Mouse (Mus musculus) forebrain, embryonic 14.5 days (tissue): ENCODE measurements at regions not wholly inside any gene's neighbourhood (a gene's known extent, or its start where the extent isn't known, plus 50 kb on each side); places are given as distances from the start of the nearest gene placed in this dataset.

Experiments
- ATAC-seq: fragments of 200-750 bp; cut with Nextera tagmentation; 2 replicates; pipeline ENCODE4 v1.8.0; 2017; ENCODE audit warnings: mild to moderate bottlenecking, moderate library complexity
- DNase-seq: peaks from one replicate; pipeline ENCODE4 v3.0.0-alpha.2; 2015; ENCODE audit warnings: low spot score
- H3K27ac ChIP-seq: fragments of 300-500 bp; sonication (generic); 2 replicates; pipeline ENCODE4 v1.5.1; 2014; ENCODE audit warnings: low read depth, mild to moderate bottlenecking, control low read depth, low read length, moderate library complexity
- H3K27me3 ChIP-seq: fragments of 300-500 bp; sonication (generic); replicated peaks from 2 replicates; pipeline ENCODE4 v1.6.1; 2014; ENCODE audit warnings: low read length, control low read depth, mixed read lengths; ENCODE audit not compliant: control insufficient read depth, insufficient read depth
- H3K36me3 ChIP-seq: fragments of 300-500 bp; sonication (generic); 2 replicates; pipeline ENCODE4 v1.6.1; 2014; ENCODE audit warnings: low read length, control low read depth; ENCODE audit not compliant: control insufficient read depth, insufficient read depth
- H3K4me1 ChIP-seq: fragments of 300-500 bp; sonication (generic); 2 replicates; pipeline ENCODE4 v1.6.1; 2014; ENCODE audit warnings: antibody characterized with exemption, low read length, control low read depth; ENCODE audit not compliant: control insufficient read depth, insufficient read depth
- H3K4me2 ChIP-seq: fragments of 300-500 bp; sonication (generic); 2 replicates; pipeline ENCODE4 v1.6.1; 2014; ENCODE audit warnings: mild to moderate bottlenecking, control low read depth, low read length
- H3K4me3 ChIP-seq: fragments of 300-500 bp; sonication (generic); 2 replicates; pipeline ENCODE4 v1.5.1; 2014; ENCODE audit warnings: low read depth, low read length, control low read depth
- H3K9ac ChIP-seq: fragments of 300-500 bp; sonication (generic); 2 replicates; pipeline ENCODE4 v1.6.1; 2014; ENCODE audit warnings: mild to moderate bottlenecking, low read length, control low read depth, moderate library complexity
- H3K9me3 ChIP-seq: fragments of 300-500 bp; sonication (generic); replicated peaks from 2 replicates; pipeline ENCODE4 v1.6.1; 2016; ENCODE audit warnings: low read length, control low read depth, mixed read lengths; ENCODE audit not compliant: control insufficient read depth
- WGBS: fragments of 180-500 bp; shearing (Covaris S2); extraction: QIAGEN DNeasy Blood & Tissue Kit; methylation state at CpG from one replicate; pipeline ENCODE4 v1.1.7; 2014; 5-methylcytosine and 5-hydroxymethylcytosine counted together

DNA sequence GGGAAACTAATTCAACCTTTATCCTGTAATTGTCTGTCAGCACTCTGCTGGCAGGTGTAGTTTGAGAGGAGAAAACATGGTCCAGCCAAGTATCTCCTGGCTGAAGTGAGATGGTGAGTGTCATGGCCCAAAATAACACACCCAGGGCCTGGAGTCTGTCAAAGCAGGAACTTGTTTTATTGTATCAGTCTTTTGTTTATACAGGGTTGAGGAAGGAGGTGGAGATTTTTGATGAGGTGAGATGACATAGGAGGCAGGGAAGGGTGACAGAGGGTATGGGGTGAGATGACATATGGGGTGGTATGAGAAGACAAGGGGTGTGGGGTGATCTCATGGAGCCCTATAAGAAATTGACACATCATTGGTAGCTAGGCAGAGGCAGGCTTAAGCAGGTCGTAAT, 395.6 kb upstream of the Smc2 start:
- ATAC-seq = no peak
- H3K36me3 ChIP-seq = no peaks in the 10 kb centered on the region
- no peak for DNase-seq
- 90% methylated on average over 1 of the region's 1 CpGs for WGBS
- no peaks in the 10 kb centered on the region for H3K9me3 ChIP-seq
- H3K4me3 ChIP-seq = no peak overlapping the region
- H3K27me3 ChIP-seq = no peaks in the 10 kb centered on the region
- H3K4me2 ChIP-seq = no peak overlapping the region
- H3K27ac ChIP-seq = no peak overlapping the region
- no peak overlapping the region for H3K9ac ChIP-seq
- H3K4me1 ChIP-seq = no peaks in the 10 kb centered on the region

DNA sequence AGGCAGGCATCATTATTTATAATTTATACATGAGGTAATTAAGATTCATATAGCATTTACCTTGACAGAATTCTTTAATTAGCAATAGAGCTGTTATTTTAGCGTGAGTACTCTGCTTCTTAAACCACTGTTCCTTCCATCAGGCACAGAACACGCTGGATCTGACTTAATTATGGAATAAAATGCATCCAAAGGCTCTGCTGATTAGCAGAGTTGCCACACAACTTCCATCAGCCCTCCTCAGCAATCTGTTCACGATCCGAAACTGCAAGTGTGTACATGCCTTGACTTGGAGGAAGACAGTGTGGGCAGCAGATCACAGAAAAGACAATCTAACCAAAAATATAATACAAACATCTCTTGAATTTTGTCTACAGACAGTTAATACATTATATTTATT, 388.1 kb upstream of the Smc2 start:
- Histone ChIP-seq H3K9me3 (no peaks in the 10 kb centered on the region), H3K27ac (no peak overlapping the region), H3K4me1 (no peaks in the 10 kb centered on the region), H3K4me2 (no peak overlapping the region), H3K4me3 (no peak overlapping the region), H3K36me3 (no peaks in the 10 kb centered on the region), H3K27me3 (no peaks in the 10 kb centered on the region), H3K9ac (no peak overlapping the region)
- ATAC-seq (0 out of 2 replicates have a peak, but pooled peaks have one; percentile 50), DNase-seq (peak; percentile 37)
- WGBS = 50% methylated on average over 4 of the region's 4 CpGs

DNA sequence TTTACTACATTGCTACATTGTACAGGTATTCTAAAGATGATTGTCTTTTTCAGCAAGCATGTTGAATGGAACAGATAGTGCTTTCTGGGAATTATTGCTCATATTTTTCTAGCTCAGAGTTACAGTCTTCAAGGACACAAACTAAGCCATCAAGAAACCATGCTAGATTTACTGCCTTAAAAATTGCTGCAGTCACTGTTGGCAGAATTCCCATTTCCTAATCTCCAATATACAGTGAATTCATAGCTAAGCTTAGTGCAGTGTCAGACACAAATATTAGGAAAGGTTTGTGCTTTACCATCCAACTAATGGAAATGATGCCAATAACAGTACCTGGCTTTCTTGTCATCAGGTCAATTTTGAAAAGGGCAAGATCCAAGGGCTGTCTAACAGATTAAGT, 383.0 kb upstream of the Smc2 start:
- DNase-seq (peak; percentile 9), ATAC-seq (no peak)
- Histone ChIP-seq H3K36me3 (no peaks in the 10 kb centered on the region), H3K4me2 (no peak overlapping the region), H3K27me3 (no peaks in the 10 kb centered on the region), H3K4me3 (no peak overlapping the region), H3K9ac (no peak overlapping the region), H3K4me1 (no peaks in the 10 kb centered on the region), H3K9me3 (no peaks in the 10 kb centered on the region), H3K27ac (no peak overlapping the region)

DNA sequence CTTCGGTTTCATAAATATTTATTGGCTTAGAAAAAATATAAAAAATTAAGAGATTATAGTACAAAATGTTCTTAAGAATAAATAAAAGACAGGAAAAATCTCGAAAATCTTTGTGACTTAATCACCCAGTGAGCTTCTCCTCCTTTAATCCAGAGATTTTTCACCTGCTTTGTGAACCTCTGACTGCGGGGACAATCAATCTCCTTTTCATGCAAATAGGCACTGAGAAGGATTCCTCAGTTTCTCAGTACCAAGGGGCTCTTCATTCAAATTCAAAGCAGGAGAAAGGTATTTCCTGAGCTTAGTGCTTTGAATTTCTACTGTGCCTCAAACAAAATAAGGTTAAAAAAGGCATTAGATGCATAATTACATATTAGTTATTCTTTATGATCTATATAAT, 379.0 kb upstream of the Smc2 start:
- 67% methylated on average over 3 of the region's 3 CpGs for WGBS
- H3K27ac ChIP-seq = no peak overlapping the region
- H3K4me3 ChIP-seq = no peak overlapping the region
- H3K27me3 ChIP-seq = no peaks in the 10 kb centered on the region
- H3K9ac ChIP-seq = no peak overlapping the region
- no peak overlapping the region for H3K4me2 ChIP-seq
- DNase-seq (no peak), ATAC-seq (no peak)
- H3K4me1 ChIP-seq = no peaks in the 10 kb centered on the region
- no peaks in the 10 kb centered on the region for H3K36me3 ChIP-seq
- no peaks in the 10 kb centered on the region for H3K9me3 ChIP-seq

DNA sequence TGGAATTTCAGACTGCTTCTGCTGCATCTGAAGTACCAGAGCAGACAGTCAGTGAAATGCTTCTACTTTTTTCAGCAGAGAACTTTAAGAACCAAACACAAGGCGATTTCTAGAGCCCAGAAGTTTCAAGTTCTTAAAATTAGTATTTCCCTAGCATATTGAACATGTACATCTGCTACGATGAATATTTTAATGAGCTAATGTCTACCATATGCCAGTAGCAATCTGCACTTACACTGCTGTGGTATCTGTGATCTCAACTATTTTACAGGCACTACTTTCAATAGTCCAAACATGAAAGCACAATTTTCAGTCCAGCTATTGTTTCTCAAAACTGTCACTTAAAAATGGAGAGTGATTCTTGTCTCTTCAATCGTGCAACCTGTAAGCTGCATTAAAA, 339.9 kb upstream of the Smc2 start:
- no peaks in the 10 kb centered on the region for H3K27me3 ChIP-seq
- H3K9me3 ChIP-seq = no peaks in the 10 kb centered on the region
- no peaks in the 10 kb centered on the region for H3K4me1 ChIP-seq
- peak; percentile 55 for DNase-seq
- 63% methylated on average over 3 of the region's 3 CpGs for WGBS
- no peak overlapping the region for H3K4me3 ChIP-seq
- H3K27ac ChIP-seq = no peak overlapping the region
- no peak overlapping the region for H3K4me2 ChIP-seq
- ATAC-seq = peak; percentile 63; the same call in 1 of the 2 replicates
- H3K9ac ChIP-seq = no peak overlapping the region
- no peaks in the 10 kb centered on the region for H3K36me3 ChIP-seq

DNA sequence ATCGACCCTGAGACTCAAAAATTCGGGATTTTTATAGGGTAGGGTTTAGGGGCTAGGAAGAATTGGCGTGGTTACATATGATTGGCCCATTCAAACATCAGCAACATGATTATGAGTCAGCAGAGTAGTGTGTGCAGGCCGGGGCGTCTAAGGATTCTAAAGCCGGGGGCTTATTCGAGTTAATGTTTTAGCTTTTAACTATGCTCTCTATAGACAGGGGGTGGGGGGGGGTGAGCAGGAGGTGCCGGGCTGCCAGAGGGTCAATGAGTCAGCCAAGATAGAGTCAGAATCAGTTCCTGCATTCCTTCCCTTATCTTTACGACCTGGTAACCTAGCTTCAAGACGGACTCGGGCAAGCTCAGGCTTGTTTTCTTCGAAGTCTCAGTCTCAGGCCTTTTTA, 333.2 kb upstream of the Smc2 start:
- H3K4me2 ChIP-seq = no peak overlapping the region
- no peaks in the 10 kb centered on the region for H3K27me3 ChIP-seq
- ATAC-seq (no peak), DNase-seq (no peak)
- WGBS = 86% methylated on average over 12 of the region's 12 CpGs
- H3K9ac ChIP-seq = no peak overlapping the region
- no peaks in the 10 kb centered on the region for H3K9me3 ChIP-seq
- H3K4me3 ChIP-seq = no peak overlapping the region
- H3K27ac ChIP-seq = no peak overlapping the region
- H3K4me1 ChIP-seq = no peaks in the 10 kb centered on the region
- no peaks in the 10 kb centered on the region for H3K36me3 ChIP-seq

DNA sequence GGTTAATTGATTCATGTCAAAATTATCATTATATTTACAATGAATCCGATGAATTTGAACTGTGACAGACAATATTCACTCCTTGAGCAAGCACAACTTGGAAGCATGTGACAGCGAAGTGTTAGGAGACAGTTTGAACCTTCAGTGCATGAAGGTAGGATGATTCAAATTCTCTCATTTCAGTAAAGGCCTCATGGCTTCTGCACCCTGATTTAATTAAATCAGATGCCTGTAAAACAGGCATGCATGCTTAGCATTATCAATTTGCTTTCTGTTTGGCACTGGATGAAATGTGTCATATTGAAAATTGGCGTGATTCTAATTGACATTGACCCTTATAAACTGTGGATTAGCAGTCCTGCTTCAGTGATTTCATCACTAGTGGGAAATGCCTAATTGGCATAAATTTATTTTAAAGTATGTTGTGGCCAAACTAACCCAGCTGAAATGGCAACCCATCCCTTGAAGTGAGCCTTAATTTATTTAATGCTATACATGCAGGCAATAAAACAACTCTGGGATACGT, 321.2 kb upstream of the Smc2 start:
- Histone ChIP-seq H3K27ac (no peak overlapping the region), H3K27me3 (no peaks in the 10 kb centered on the region), H3K4me3 (no peak overlapping the region), H3K9me3 (no peaks in the 10 kb centered on the region), H3K4me2 (no peak overlapping the region), H3K4me1 (0 out of 2 replicates have a peak, but pooled peaks cover 6% of the 10 kb centered on the region), H3K9ac (no peak overlapping the region), H3K36me3 (no peaks in the 10 kb centered on the region)
- DNase-seq (peak; percentile 63), ATAC-seq (peak; percentile 65)
- WGBS = 56% methylated on average over 4 of the region's 4 CpGs

DNA sequence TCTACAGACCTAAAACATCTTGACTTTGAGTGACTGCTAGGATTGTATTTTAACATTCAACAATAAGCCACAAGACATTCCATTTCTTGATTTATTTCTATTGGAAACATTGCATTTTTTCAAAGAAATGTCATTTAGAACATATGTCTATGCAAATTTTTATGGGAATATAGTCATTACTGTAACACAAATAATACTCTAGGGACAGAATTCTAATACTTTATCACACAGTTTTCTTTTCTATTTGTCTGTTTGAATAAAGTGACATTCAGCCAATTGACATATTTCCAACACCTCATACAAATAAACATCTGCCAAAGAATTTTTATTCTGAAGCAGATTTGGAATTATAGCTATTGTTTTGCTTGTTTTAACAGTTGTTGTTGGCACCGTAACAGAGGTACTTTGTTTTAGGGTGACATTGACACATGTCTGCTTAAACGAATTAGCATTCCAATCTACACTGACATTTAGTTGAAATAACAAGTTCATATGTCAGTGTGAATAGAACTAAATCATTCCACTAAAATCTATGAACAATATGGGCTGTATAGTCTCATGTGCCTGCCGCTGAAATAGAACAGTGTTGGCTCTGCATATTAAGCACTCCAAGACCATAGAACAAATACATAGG, 320.5 kb upstream of the Smc2 start:
- peak; percentile 86 for ATAC-seq
- Histone ChIP-seq H3K27ac (no peak overlapping the region), H3K9me3 (no peaks in the 10 kb centered on the region), H3K27me3 (no peaks in the 10 kb centered on the region), H3K4me2 (no peak overlapping the region), H3K36me3 (no peaks in the 10 kb centered on the region), H3K4me1 (0 out of 2 replicates have a peak, but pooled peaks cover 6% of the 10 kb centered on the region), H3K9ac (no peak overlapping the region), H3K4me3 (no peak overlapping the region)
- WGBS = 23% methylated on average over 3 of the region's 3 CpGs
- DNase-seq = peak; percentile 76

DNA sequence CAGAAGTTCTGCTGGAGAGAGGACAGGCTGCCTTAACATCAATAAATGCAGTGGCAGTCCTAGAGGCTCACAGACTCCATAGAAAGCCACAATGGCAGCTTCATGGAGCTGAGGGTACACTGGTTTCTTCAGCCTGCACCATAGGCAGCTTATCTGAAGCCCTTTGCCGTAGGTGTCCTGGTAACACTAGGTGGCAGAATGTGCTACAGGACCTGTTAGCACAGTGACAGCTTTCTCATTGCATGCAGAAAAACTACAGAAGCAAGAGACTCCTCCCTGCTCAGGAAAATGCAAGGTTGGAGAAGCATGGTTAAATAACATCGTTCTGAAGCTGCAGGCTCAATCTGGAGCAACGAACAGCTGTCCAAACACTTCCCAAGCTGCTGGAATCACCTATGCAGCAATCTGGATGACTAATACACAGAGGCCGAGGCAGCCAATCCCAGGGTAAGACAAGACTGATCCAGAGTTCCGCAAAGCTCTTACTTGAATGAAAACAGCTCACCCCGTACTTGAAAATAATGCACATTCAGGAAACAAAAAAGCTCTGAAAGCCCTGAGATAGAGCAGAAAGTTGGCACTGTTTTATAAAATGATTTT, 286.4 kb upstream of the Smc2 start:
- Histone ChIP-seq H3K27ac (no peak overlapping the region), H3K9me3 (no peaks in the 10 kb centered on the region), H3K4me3 (no peak overlapping the region), H3K4me1 (no peaks in the 10 kb centered on the region), H3K27me3 (no peaks in the 10 kb centered on the region), H3K36me3 (no peaks in the 10 kb centered on the region), H3K9ac (no peak overlapping the region), H3K4me2 (no peak overlapping the region)
- 79% methylated on average over 6 of the region's 6 CpGs for WGBS
- DNase-seq (peak; percentile 12), ATAC-seq (no peak)
